29 mouse cellular contexts compared by ENCODE assay signal in the genomic region with DNA sequence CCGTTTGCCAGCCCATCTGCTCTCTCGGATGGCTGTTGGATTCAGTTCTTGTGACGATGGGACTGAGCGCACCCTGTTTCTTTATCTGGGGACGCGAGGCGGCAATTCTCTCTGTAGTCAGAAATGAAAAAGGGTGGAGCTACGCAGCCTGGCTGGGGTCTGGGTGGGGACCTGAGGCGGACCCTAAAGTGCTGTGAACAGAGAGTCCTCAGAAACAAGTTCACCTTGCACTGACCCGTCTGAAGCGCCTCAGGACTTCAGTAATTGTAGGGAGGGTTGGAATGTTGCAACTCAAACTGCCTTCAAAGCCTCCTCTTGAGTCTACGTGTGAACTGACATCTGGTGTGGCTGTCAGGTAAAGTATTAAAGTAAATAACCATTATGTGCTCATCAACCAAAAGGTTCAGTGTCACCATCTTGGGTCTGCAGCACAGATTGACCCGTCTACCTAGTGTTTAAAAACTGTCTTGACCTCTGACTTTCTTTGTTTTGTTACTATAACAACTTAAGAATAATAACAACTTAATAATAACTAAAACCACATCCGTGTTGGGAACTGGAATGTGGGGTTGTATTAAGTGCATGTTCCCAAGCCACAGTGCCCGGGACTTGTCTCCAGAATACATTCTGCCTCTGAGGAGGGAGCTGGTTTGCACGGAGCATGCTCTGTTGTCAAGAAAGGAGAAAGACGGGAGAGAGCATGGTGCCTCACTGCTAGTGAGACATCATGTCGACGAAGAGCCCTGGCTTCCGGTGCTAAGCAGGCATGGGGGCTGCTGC. TPM values are rescaled to one million over a fixed set of nuclear protein-coding genes. Genes with fewer than 3 reads are reported as not detected.
A peak's percentile ranks its signal among the peaks of the same experiment; 100 is the strongest.
DNase-seq lines count a peak whose midpoint lies in the region; ATAC-seq and TF ChIP-seq lines count a peak whose summit lies in the region.
"Had no signal": no experiment of that assay in that cellular context is flagged by ENCODE, and none has a peak within 500 bp of the region (broad histone marks: within the 10 kb centered on the region; RNA-seq: fewer than 3 reads in every experiment).

No protein-coding gene starts in this region.

- H3K9me3 ChIP-seq in lung, postnatal 0 days (ENCODE audit: low read length), result no peaks in the 10 kb centered on the region
- no peaks in the 10 kb centered on the region for H3K9me3 ChIP-seq in E14TG2a.4 (ENCODE audit: low read length)
- H3K9me3 ChIP-seq in stomach, postnatal 0 days (ENCODE audit: control insufficient read depth, low read length), result no peaks in the 10 kb centered on the region
- H3K9me3 ChIP-seq in hindbrain, embryonic 11.5 days (ENCODE audit: control insufficient read depth, low read length), result no peaks in the 10 kb centered on the region
- H3K9me3 ChIP-seq: embryonic facial prominence, embryonic 10.5 days; forebrain, embryonic 12.5 days; heart, embryonic 12.5 days; heart, embryonic 15.5 days; hindbrain, embryonic 10.5 days had no signal

- H3K4me2 ChIP-seq in lung, postnatal 0 days (replicated peaks; ENCODE audit: low read depth, low read length), result no peak overlapping the region
- no peak overlapping the region for H3K4me2 ChIP-seq in stomach, postnatal 0 days (replicated peaks; ENCODE audit: low read depth)
- H3K4me2 ChIP-seq in hindbrain, embryonic 11.5 days (replicated peaks; ENCODE audit: low read depth, low read length), result no peak overlapping the region
- H3K4me2 ChIP-seq: embryonic facial prominence, embryonic 13.5 days; forebrain, embryonic 12.5 days; heart, embryonic 12.5 days; heart, embryonic 15.5 days; hindbrain, embryonic 14.5 days had no signal

- H3K4me1 ChIP-seq in lung, postnatal 0 days (ENCODE audit: insufficient read depth, low read depth, low read length), result no peaks in the 10 kb centered on the region
- peaks cover 64% of the 10 kb centered on the region for H3K4me1 ChIP-seq in E14TG2a.4 (replicated peaks; ENCODE audit: low read depth, low read length)
- H3K4me1 ChIP-seq in stomach, postnatal 0 days (replicated peaks; ENCODE audit: control insufficient read depth, insufficient read depth), result no peaks in the 10 kb centered on the region
- no peaks in the 10 kb centered on the region for H3K4me1 ChIP-seq in hindbrain, embryonic 11.5 days (replicated peaks; ENCODE audit: control insufficient read depth, insufficient read depth, low read length)
- H3K4me1 ChIP-seq: forebrain, embryonic 12.5 days; heart, embryonic 12.5 days; heart, embryonic 15.5 days; hindbrain, embryonic 10.5 days had no signal

- ATAC-seq in lung, postnatal 0 days, result peak; percentile 21; the same call in 1 of the 2 replicates
- 0 out of 2 replicates have a peak, but pooled peaks have one; percentile 7 for ATAC-seq in stomach, postnatal 0 days (ENCODE audit: low FRiP score, low TSS enrichment)
- no peak for ATAC-seq in hindbrain, embryonic 11.5 days (ENCODE audit: low FRiP score)
- ATAC-seq: forebrain, embryonic 16.5 days; hindbrain, postnatal 0 days; inflammation-experienced regulatory T-cells, adult 6 months had no signal

- no peak for TF ChIP-seq EP300 in lung, postnatal 0 days (IDR thresholded peaks at IDR 0.05)
- no peak for TF ChIP-seq EP300 in stomach, postnatal 0 days (optimal IDR thresholded peaks at IDR 0.05)

- no peaks in the 10 kb centered on the region for H3K27me3 ChIP-seq in lung, postnatal 0 days (replicated peaks; ENCODE audit: insufficient read depth, low read length)
- peaks cover 14% of the 10 kb centered on the region; the same call in 1 of the 2 replicates for H3K27me3 ChIP-seq in E14TG2a.4 (ENCODE audit: insufficient read depth, low read length)
- H3K27me3 ChIP-seq in stomach, postnatal 0 days (ENCODE audit: control insufficient read depth, insufficient read depth, low read length), result no peaks in the 10 kb centered on the region
- no peaks in the 10 kb centered on the region for H3K27me3 ChIP-seq in hindbrain, embryonic 11.5 days (ENCODE audit: control insufficient read depth, insufficient read depth, low read length)
- H3K27me3 ChIP-seq: embryonic facial prominence, embryonic 13.5 days; forebrain, embryonic 12.5 days; heart, embryonic 12.5 days; heart, embryonic 15.5 days had no signal

- H3K9ac ChIP-seq in lung, postnatal 0 days (replicated peaks; ENCODE audit: low read depth), result no peak overlapping the region
- no peak overlapping the region for H3K9ac ChIP-seq in stomach, postnatal 0 days (ENCODE audit: low read length)
- H3K9ac ChIP-seq in hindbrain, embryonic 11.5 days (ENCODE audit: low read depth, low read length), result no peak overlapping the region
- H3K9ac ChIP-seq: embryonic facial prominence, embryonic 13.5 days; forebrain, embryonic 12.5 days; heart, embryonic 12.5 days; heart, embryonic 15.5 days; hindbrain, embryonic 14.5 days had no signal

- peak; percentile 57 for DNase-seq in lung, postnatal 0 days (ENCODE audit: low spot score)
- no peak for DNase-seq in lung, postnatal 14 days
- peak; percentile 49 for DNase-seq in R1 (ENCODE audit: low read depth, low spot score)
- DNase-seq in stomach, postnatal 0 days (ENCODE audit: low spot score), result no peak
- DNase-seq in frontal cortex, postnatal 36 days (ENCODE audit: low spot score in 2 of 2), result no peak
- no peak for DNase-seq in hindbrain, embryonic 11.5 days (ENCODE audit: low spot score)
- DNase-seq: adrenal gland, adult 2 months; adrenal gland, postnatal 14 days; cerebellum, adult 11 months; cerebellum, adult 2 months; cerebellum, postnatal 10 days; cerebellum, postnatal 36 days; embryo, embryonic 11 days; gastrocnemius, postnatal 25 days; heart, adult 18-20 months; heart, postnatal 10 days; heart, postnatal 36 days had no signal

- WGBS in lung, postnatal 0 days, result 60% methylated on average over 20 of the region's 20 CpGs
- 64% methylated on average over 20 of the region's 20 CpGs for WGBS in stomach, postnatal 0 days
- WGBS in hindbrain, embryonic 11.5 days, result 80% methylated on average over 20 of the region's 20 CpGs

- no peak overlapping the region for H3K27ac ChIP-seq in lung, postnatal 0 days (ENCODE audit: low read length)
- H3K27ac ChIP-seq in stomach, postnatal 0 days (replicated peaks), result no peak overlapping the region
- H3K27ac ChIP-seq in hindbrain, embryonic 11.5 days (ENCODE audit: low read depth, low read length), result no peak overlapping the region
- H3K27ac ChIP-seq: embryonic facial prominence, embryonic 10.5 days; embryonic facial prominence, embryonic 13.5 days; forebrain, embryonic 12.5 days; heart, embryonic 15.5 days; hindbrain, embryonic 10.5 days; hindbrain, embryonic 14.5 days; hindbrain, postnatal 0 days had no signal

- H3K36me3 ChIP-seq in lung, postnatal 0 days (ENCODE audit: insufficient read depth, low read length), result no peaks in the 10 kb centered on the region
- no peaks in the 10 kb centered on the region for H3K36me3 ChIP-seq in E14TG2a.4 (ENCODE audit: insufficient read depth, low read length)
- H3K36me3 ChIP-seq in stomach, postnatal 0 days (ENCODE audit: control insufficient read depth, insufficient read depth, low read length), result no peaks in the 10 kb centered on the region
- H3K36me3 ChIP-seq in hindbrain, embryonic 11.5 days (ENCODE audit: control insufficient read depth, insufficient read depth, low read length), result no peaks in the 10 kb centered on the region
- H3K36me3 ChIP-seq: embryonic facial prominence, embryonic 10.5 days; embryonic facial prominence, embryonic 13.5 days; forebrain, embryonic 12.5 days; heart, embryonic 12.5 days; heart, embryonic 15.5 days; hindbrain, embryonic 10.5 days had no signal

- H3K4me3 ChIP-seq in lung, postnatal 0 days (ENCODE audit: low read depth, low read length), result no peak overlapping the region
- peak overlapping the region; percentile 47; the same call in 1 of the 2 replicates for H3K4me3 ChIP-seq in E14TG2a.4 (replicated peaks; ENCODE audit: low read length)
- no peak overlapping the region for H3K4me3 ChIP-seq in stomach, postnatal 0 days (ENCODE audit: low read depth, low read length)
- no peak overlapping the region for H3K4me3 ChIP-seq in hindbrain, embryonic 11.5 days (ENCODE audit: low read depth, low read length)
- H3K4me3 ChIP-seq: embryonic facial prominence, embryonic 10.5 days; embryonic facial prominence, embryonic 13.5 days; erythroblast, embryonic 14.5 days; forebrain, embryonic 12.5 days; heart, embryonic 12.5 days; heart, embryonic 15.5 days; hindbrain, embryonic 10.5 days had no signal

- TF ChIP-seq CTCF in lung, postnatal 0 days (IDR thresholded peaks at IDR 0.05), result no peak
- TF ChIP-seq CTCF in E14TG2a.4 (conservative IDR thresholded peaks at IDR 0.05; ENCODE audit: low read length), result no peak
- TF ChIP-seq CTCF in stomach, postnatal 0 days (IDR thresholded peaks at IDR 0.05; ENCODE audit: low read depth), result no peak

RNA-seq across cellular contexts. Expression of a gene that starts 16.2 kb away (rescaled TPM):
- 9.2 and 9.8 TPM in 2 replicates for polyA plus RNA-seq in lung, postnatal 0 days (2015; fragmentation: Nextera tagmentation; extraction: Ambion mirVana)
- polyA plus RNA-seq in stomach, postnatal 0 days (2015; fragmentation: Nextera tagmentation; extraction: Ambion mirVana), result 10.4 and 11.8 TPM in 2 replicates
- polyA plus RNA-seq in hindbrain, embryonic 11.5 days (2014; fragmentation: Nextera tagmentation; extraction: Ambion mirVana), result 15.7 and 21.8 TPM in 2 replicates

RNA-seq across cellular contexts. Expression of a gene that starts 56.3 kb away (rescaled TPM):
- polyA plus RNA-seq in lung, postnatal 0 days (2015; fragmentation: Nextera tagmentation; extraction: Ambion mirVana), result 10.3 and 12.2 TPM in 2 replicates
- polyA plus RNA-seq in stomach, postnatal 0 days (2015; fragmentation: Nextera tagmentation; extraction: Ambion mirVana), result 4.5 and 6.0 TPM in 2 replicates
- polyA plus RNA-seq in hindbrain, embryonic 11.5 days (2014; fragmentation: Nextera tagmentation; extraction: Ambion mirVana), result 15.3 and 19.2 TPM in 2 replicates

Comparison
In these comparisons a context has a peak if more than half of its experiments do, and no peak if none do; other contexts are left out.
1. DNase-seq: peak in lung, postnatal 0 days (single experiment) and R1 (single experiment); none in lung, postnatal 14 days (single experiment), stomach, postnatal 0 days (single experiment), frontal cortex, postnatal 36 days (0 of 2) and hindbrain, embryonic 11.5 days (single experiment).